Mouse (Mus musculus): Measurements from ENCODE around the gene Lrrc52.

The Lrrc52 gene

DNA sequence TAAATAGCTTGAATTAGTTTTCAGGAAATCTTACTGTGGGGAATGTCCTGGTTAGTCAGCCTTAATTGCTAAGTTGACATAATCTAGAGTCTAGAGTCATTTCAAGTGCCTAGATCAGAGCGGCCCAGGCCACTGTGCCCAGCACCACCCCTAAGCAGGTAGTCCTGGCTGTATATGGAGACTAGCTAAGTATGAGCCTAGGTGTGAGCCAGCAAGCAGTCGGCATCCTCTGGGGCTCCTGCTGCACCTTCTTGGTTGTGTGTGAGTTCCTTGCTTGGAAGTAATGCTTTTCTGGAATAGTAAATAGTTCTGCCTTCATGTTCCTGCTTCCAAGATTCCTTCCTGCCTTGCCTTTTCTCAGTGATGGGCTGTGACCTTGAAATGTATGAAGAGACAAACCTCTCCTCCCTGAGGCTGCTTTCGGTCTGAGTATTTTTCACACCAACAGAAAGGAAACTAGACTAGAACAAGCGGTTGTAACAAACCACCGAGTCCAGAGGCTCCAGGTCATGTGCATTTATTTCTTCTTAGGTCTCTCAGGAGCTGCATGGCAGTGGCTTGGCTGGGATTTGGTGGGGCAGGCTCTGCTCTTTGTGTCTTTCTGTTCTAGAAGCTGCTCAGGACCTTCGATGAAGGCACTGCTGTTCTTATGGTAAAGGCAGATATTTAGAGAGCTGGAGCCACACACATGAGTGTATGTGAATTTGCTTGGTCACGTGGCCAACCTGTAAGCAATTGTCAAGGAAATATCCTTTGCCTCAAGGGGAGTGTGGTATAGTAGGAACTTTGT, 30.2 kb downstream of the Lrrc52 start:
- no peak for DNase-seq

DNA sequence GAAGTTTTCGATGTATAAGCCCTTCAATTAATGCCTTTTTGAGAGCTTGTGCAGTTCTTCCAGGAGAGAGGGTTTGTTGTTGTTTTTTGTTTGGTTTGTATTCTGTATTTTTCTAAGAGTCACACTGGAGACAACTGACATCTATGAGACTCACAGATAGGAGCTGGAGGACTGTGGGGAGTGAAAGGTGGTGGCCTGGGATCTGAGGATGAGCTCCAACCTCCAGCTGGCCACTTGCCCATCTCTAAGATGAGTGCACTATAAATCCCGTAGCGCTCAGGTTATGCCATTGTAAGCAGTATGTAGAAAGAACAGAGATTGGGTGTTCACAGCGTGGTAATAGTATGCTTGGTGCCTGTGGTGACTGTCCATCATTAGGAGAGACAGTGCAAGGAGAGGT, 31.6 kb downstream of the Lrrc52 start:
- DNase-seq = no peak

DNA sequence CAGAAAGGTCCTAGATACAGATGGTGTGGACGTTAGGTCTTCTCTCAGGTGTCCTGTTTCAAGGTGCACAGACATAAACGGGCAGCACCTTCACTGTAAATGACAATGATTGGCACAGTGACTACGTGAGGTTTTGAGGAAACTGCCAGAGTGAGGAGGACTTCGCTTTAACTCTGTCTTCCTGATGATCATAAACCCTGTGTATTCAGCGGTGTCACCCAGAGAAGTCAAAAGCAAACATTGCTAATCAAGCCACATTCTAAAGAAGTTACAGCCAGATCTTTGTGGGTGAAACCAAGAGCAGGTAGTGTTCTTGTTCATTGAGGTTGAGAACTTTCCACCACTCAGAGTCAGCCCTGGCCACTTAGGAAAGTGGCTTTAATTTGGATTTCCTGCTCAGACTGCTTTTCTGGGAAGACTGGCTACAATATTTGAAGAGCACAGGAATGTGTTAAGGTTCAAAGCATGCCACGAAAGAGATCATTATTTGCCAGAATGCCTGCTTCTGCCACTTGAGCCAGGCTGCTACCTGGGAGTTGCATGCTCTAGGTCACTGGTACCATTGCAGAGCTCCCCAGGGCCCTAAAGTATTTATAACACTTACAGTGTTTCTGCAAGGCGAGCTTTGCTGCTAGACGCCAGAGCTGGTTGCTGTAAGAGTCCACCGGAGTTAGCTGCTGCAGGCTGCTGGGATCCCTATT, 35.5 kb downstream of the Lrrc52 start:
- no peak for DNase-seq

GRCm38 (mm10) chr1:167426681-167427080, 39.9 kb downstream of the Lrrc52 start:
- no peak for DNase-seq

GRCm38 (mm10) chr1:167425572-167425971, 41.0 kb downstream of the Lrrc52 start:
- DNase-seq = no peak

DNA sequence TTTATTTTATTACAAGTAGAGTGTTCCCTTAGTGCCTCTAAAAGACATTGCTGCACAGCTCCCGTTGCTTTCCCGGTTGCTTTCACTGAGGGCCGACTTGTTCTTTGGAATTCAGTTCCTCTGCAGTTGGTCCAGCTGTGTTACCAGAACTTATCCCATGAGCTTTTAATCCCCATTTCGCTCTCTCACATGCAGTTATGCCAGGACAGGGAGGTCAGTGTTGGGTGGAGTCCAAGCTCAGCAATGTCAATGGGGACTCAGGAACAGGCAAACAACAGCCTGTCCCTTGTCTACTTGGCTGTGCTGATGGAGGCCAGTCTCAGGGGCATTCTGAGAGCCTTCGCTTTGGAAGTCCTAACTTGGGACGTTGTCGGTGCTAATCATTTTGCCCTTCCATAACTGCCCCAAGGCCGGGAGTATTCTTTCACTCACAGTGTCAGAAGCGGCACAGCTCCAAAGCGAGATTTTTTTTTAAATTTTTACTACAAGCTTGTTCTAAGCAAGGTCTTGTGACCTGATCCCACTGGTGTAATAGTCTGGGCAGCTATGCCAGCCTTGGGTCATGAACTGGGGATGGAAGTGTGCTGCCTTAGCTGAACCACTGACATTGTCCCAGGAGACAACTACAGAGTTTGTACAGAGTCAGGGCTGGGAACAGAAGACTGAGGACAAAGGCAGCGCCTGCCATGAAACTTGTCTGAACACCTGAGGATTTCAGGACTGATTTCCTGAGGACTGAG, 43.9 kb downstream of the Lrrc52 start:
- DNase-seq = peak; percentile 14

DNA sequence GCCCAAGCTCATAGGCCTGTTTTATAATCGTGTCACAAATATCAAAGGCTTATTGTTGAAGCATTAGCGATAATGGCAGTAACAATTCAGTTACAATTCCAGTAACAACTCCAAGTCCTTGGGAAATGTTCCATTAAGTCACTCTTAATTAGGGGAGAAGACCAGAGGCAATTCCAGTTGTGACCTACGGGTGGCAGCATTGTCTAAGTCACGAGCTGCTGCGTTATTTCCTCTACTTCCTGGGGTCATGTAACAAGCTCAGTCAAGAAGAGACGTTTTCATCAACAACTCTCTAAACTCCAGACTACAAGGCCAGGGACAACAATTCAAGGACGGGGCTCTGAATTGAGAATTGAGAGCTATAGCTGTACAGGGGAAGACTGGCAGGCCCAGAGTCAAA, 51.7 kb downstream of the Lrrc52 start:
- peak; percentile 67 for DNase-seq

DNA sequence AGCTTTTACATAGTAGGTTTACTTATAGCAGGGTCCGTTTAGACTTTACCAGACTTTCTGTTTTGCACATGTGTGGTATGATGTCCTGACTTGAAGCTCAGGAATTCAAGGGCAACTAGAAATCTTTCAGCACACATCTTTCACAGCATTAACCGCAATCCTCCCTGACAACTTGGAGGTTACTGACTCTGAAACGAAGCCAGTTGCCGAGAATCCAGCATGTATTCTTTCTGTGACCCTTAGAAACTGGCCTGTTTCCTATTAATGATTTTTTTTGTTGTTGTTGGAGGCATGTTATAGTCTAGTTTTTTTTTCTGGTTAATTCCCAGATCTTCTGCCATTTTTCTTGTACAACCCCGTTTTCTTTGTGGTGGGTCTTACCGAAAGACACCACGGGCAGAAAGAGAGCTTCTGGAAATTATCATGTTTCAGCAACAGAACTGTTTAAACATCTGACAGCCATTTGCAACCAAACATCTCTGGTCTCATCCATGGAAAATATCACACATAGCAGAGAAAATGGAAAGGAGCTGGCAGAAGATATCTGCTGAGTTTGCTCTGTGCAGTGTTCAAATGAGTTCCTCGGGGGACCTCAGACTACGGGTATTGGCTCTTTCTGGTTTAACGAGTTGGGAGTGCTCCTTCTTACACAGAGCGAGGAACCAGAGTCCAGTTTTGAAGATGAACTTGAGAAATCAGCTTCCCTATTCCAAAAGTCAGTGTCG, 54.4 kb downstream of the Lrrc52 start:
- DNase-seq = no peak

DNA sequence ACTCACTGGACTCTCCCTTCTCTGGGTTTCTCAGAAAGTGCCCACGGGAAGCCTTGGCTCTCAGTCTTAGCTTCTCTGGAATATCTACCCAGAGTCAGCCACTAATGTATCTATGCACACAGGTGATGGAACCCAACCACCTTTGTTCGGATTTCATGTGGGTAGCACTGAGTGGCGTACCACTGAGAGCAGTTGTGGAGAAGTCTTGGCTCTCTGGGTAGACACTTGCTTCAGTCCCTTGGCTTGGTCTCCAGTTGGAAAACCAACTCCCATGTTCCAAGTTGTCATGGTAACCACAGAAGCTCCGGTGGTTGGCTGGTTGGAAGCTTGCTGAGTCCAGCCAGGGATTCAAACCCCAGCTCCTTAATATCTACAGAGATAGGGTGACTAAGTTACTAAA, 57.0 kb downstream of the Lrrc52 start:
- no peak for DNase-seq

GRCm38 (mm10) chr1:167405237-167405636, 61.3 kb downstream of the Lrrc52 start:
- DNase-seq = no peak

Measured in kidney, adult 11 months (tissue).